Mouse (Mus musculus) forebrain, embryonic 16.5 days (tissue): Measurements from ENCODE around the gene Dync1li1. TPM values are rescaled to one million over a fixed set of nuclear protein-coding genes. Genes with fewer than 3 reads are reported as not detected.
"Not testable (repeated sequence)": the region's sequence is repeated elsewhere in the genome, so short reads cannot be mapped to it uniquely, and the experiment has no call there.

Experiments used
- ATAC-seq: fragments of 200-750 bp; cut with Nextera tagmentation; 2 replicates; pipeline ENCODE4 v1.8.0; 2017; ENCODE audit warnings: mild to moderate bottlenecking, moderate library complexity
- H3K27ac ChIP-seq: fragments of 300-500 bp; sonication (generic); 2 replicates; pipeline ENCODE4 v1.5.1; 2014; ENCODE audit warnings: low read length, control low read depth
- H3K27me3 ChIP-seq: fragments of 300-500 bp; sonication (generic); replicated peaks from 2 replicates; pipeline ENCODE4 v1.6.1; 2014; ENCODE audit warnings: low read length; ENCODE audit not compliant: control insufficient read depth, insufficient read depth
- H3K36me3 ChIP-seq: fragments of 300-500 bp; sonication (generic); 2 replicates; pipeline ENCODE4 v1.6.1; 2014; ENCODE audit not compliant: control insufficient read depth, insufficient read depth
- H3K4me1 ChIP-seq: fragments of 300-500 bp; sonication (generic); replicated peaks from 2 replicates; pipeline ENCODE4 v1.6.1; 2014; ENCODE audit warnings: low read length; ENCODE audit not compliant: control insufficient read depth, insufficient read depth
- H3K4me2 ChIP-seq: fragments of 300-500 bp; sonication (generic); 2 replicates; pipeline ENCODE4 v1.6.1; 2014; ENCODE audit warnings: mild to moderate bottlenecking, low read length, control low read depth
- H3K4me3 ChIP-seq: fragments of 300-500 bp; sonication (generic); replicated peaks from 2 replicates; pipeline ENCODE4 v1.5.1; 2014; ENCODE audit warnings: mild to moderate bottlenecking, low read length, control low read depth
- H3K9ac ChIP-seq: fragments of 300-500 bp; sonication (generic); replicated peaks from 2 replicates; pipeline ENCODE4 v1.6.1; 2014; ENCODE audit warnings: low read depth, low read length, control low read depth
- H3K9me3 ChIP-seq: fragments of 300-500 bp; sonication (generic); 2 replicates; pipeline ENCODE4 v1.6.1; 2016; ENCODE audit warnings: low read length; ENCODE audit not compliant: control insufficient read depth
- WGBS: fragments of 180-500 bp; shearing (Covaris S2); extraction: QIAGEN DNeasy Blood & Tissue Kit; methylation state at CpG from one replicate; pipeline ENCODE4 v1.1.7; 2014; 5-methylcytosine and 5-hydroxymethylcytosine counted together
- polyA plus RNA-seq: library from polyadenylated mRNA; unstranded; fragments of >200 nt; fragmentation: Nextera tagmentation; extraction: Ambion mirVana; gene quantifications from 2 replicates; pipeline ENCODE4 v1.2.1, GENCODE M21; 2015

Dync1li1 gene
- 92.9 and 110 TPM in 2 replicates for polyA plus RNA-seq

GRCm38 (mm10) chr9:114688252-114688952 lies at the start of gene Dync1li1:
Dync1li1 (plus strand) TSS chr9:114688790.
- Histone ChIP-seq H3K27ac (peak within 1 kb of the TSS; percentile 91), H3K36me3 (peaks cover 10% of the 10 kb centered on the region), H3K4me1 (peaks cover 22% of the 10 kb centered on the region), H3K4me2 (peak within 1 kb of the TSS; percentile 81), H3K9me3 (no peaks in the 10 kb centered on the region), H3K27me3 (no peaks in the 10 kb centered on the region), H3K4me3 (peak within 1 kb of the TSS; percentile 86), H3K9ac (peak within 1 kb of the TSS; percentile 96)
- under 1% methylated on average over 57 of the region's 57 CpGs for WGBS
- peak; percentile 96 for ATAC-seq

- Histone ChIP-seq H3K27me3 (peaks cover 12% of the 10 kb centered on the region), H3K4me2 (peak overlapping the region; percentile 98), H3K4me1 (peaks cover 23% of the 10 kb centered on the region), H3K27ac (peak overlapping the region; percentile 84), H3K36me3 (no peaks in the 10 kb centered on the region), H3K9me3 (no peaks in the 10 kb centered on the region), H3K9ac (peak overlapping the region; percentile 80), H3K4me3 (peak overlapping the region; percentile 88)
- WGBS = 14% methylated on average over 18 of the region's 18 CpGs
- no peak for ATAC-seq
Observed at GRCm38 (mm10) chr9:114639186-114639748, 49.3 kb upstream of the Dync1li1 start.

GRCm38 (mm10) chr9:114639839-114640646 lies 48.5 kb upstream of the Dync1li1 start, which contains the start of gene Cnot10:
Cnot10 (minus strand) TSS chr9:114640184.
- ATAC-seq = peak; percentile 99
- peaks cover 12% of the 10 kb centered on the region for H3K27me3 ChIP-seq
- H3K4me1 ChIP-seq = peaks cover 23% of the 10 kb centered on the region
- H3K9ac ChIP-seq = peak within 1 kb of the TSS; percentile 80
- peak within 1 kb of the TSS; percentile 84 for H3K27ac ChIP-seq
- WGBS = 4% methylated on average over 51 of the region's 51 CpGs
- peak within 1 kb of the TSS; percentile 98 for H3K4me2 ChIP-seq
- peak within 1 kb of the TSS; percentile 88 for H3K4me3 ChIP-seq
- no peaks in the 10 kb centered on the region for H3K36me3 ChIP-seq
- H3K9me3 ChIP-seq = no peaks in the 10 kb centered on the region

- peaks cover 12% of the 10 kb centered on the region for H3K27me3 ChIP-seq
- H3K27ac ChIP-seq = no peak overlapping the region
- H3K4me1 ChIP-seq = no peaks in the 10 kb centered on the region
- no peak overlapping the region for H3K4me2 ChIP-seq
- no peaks in the 10 kb centered on the region for H3K36me3 ChIP-seq
- H3K9me3 ChIP-seq = no peaks in the 10 kb centered on the region
- no peak overlapping the region for H3K4me3 ChIP-seq
- no peak for ATAC-seq
- H3K9ac ChIP-seq = no peak overlapping the region
- WGBS = 88% methylated on average over 12 of the region's 12 CpGs
Observed at GRCm38 (mm10) chr9:114646556-114647505, 41.8 kb upstream of the Dync1li1 start.

GRCm38 (mm10) chr9:114647506-114648432 lies 40.8 kb upstream of the Dync1li1 start:
- ATAC-seq = no peak
- Histone ChIP-seq H3K4me3 (no peak overlapping the region), H3K9me3 (no peaks in the 10 kb centered on the region), H3K4me1 (no peaks in the 10 kb centered on the region), H3K27me3 (peaks cover 12% of the 10 kb centered on the region), H3K36me3 (no peaks in the 10 kb centered on the region), H3K4me2 (no peak overlapping the region), H3K9ac (no peak overlapping the region), H3K27ac (no peak overlapping the region)
- 82% methylated on average over 28 of the region's 28 CpGs for WGBS

- ATAC-seq, H3K4me2 ChIP-seq, H3K4me3 ChIP-seq, H3K27ac ChIP-seq, H3K9ac ChIP-seq, H3K27me3 ChIP-seq, H3K36me3 ChIP-seq, H3K9me3 ChIP-seq, H3K4me1 ChIP-seq: not testable (repeated sequence)
- 50% methylated on average over 8 of the region's 9 CpGs for WGBS
Observed at GRCm38 (mm10) chr9:114648472-114648871, 40.1 kb upstream of the Dync1li1 start.

GRCm38 (mm10) chr9:114649371-114649770 lies 39.2 kb upstream of the Dync1li1 start:
- ATAC-seq = no peak
- WGBS = 66% methylated on average over 5 of the region's 5 CpGs
- H3K27ac ChIP-seq = no peak overlapping the region

More at GRCm38 (mm10) chr9:114649371-114649770, 39.2 kb upstream of the Dync1li1 start:
- Histone ChIP-seq H3K4me2 (no peak overlapping the region), H3K27me3 (no peaks in the 10 kb centered on the region; the same call in 1 of the 2 replicates), H3K4me3 (no peak overlapping the region), H3K9ac (no peak overlapping the region), H3K9me3 (no peaks in the 10 kb centered on the region), H3K4me1 (no peaks in the 10 kb centered on the region), H3K36me3 (no peaks in the 10 kb centered on the region)
